Mouse (Mus musculus): ENCODE measurements around the gene Olfr1201. TPM values are rescaled to one million over a fixed set of nuclear protein-coding genes. Genes with fewer than 3 reads are reported as not detected.

Gene Olfr1201
- polyA plus RNA-seq (2015; fragmentation: Nextera tagmentation; extraction: Ambion mirVana): not detected in 2 replicates

- H3K4me2 ChIP-seq: no peak within 1 kb of the TSS
- H3K27me3 ChIP-seq: no peaks in the 10 kb centered on the region
- no peaks in the 10 kb centered on the region for H3K9me3 ChIP-seq
- no peak for ATAC-seq (ENCODE audit: insufficient number of reproducible peaks, low FRiP score, low TSS enrichment, low read depth)
- H3K4me3 ChIP-seq: no peak within 1 kb of the TSS
- H3K9ac ChIP-seq: no peak within 1 kb of the TSS
- no peak within 1 kb of the TSS for H3K27ac ChIP-seq
- no peaks in the 10 kb centered on the region for H3K4me1 ChIP-seq
- H3K36me3 ChIP-seq: no peaks in the 10 kb centered on the region
- 81% methylated on average over 6 of the region's 6 CpGs for WGBS
Observed at GRCm38 (mm10) chr2:88792736-88793135, at the start of gene Olfr1201. Gene Olfr1201, plus strand, starts transcription at chr2:88793036.

GRCm38 (mm10) chr2:88743379-88743778, 49.5 kb upstream of the Olfr1201 start:
- H3K27me3 ChIP-seq: no peaks in the 10 kb centered on the region
- H3K9ac ChIP-seq: no peak overlapping the region
- H3K27ac ChIP-seq: no peak overlapping the region
- WGBS: 87% methylated on average over 3 of the region's 3 CpGs
- no peak overlapping the region for H3K4me2 ChIP-seq
- H3K4me1 ChIP-seq: no peaks in the 10 kb centered on the region
- H3K36me3 ChIP-seq: no peaks in the 10 kb centered on the region
- ATAC-seq (ENCODE audit: insufficient number of reproducible peaks, low FRiP score, low TSS enrichment, low read depth): no peak
- no peaks in the 10 kb centered on the region for H3K9me3 ChIP-seq
- no peak overlapping the region for H3K4me3 ChIP-seq

GRCm38 (mm10) chr2:88751270-88751669, 41.6 kb upstream of the Olfr1201 start, which contains the start of gene Olfr1198:
Gene Olfr1198, minus strand, starts transcription at chr2:88751370.
- H3K36me3 ChIP-seq: no peaks in the 10 kb centered on the region
- no peak within 1 kb of the TSS for H3K4me3 ChIP-seq
- 86% methylated on average over 2 of the region's 2 CpGs for WGBS
- H3K27ac ChIP-seq: no peak within 1 kb of the TSS
- H3K4me2 ChIP-seq: no peak within 1 kb of the TSS
- H3K4me1 ChIP-seq: no peaks in the 10 kb centered on the region
- no peak for ATAC-seq (ENCODE audit: insufficient number of reproducible peaks, low FRiP score, low TSS enrichment, low read depth)
- no peak within 1 kb of the TSS for H3K9ac ChIP-seq
- H3K9me3 ChIP-seq: no peaks in the 10 kb centered on the region
- no peaks in the 10 kb centered on the region for H3K27me3 ChIP-seq

GRCm38 (mm10) chr2:88760369-88760768, 32.5 kb upstream of the Olfr1201 start, which contains the start of gene Olfr1199:
Gene Olfr1199, minus strand, starts transcription at chr2:88760469.
- no peak for ATAC-seq (ENCODE audit: insufficient number of reproducible peaks, low FRiP score, low TSS enrichment, low read depth)
- WGBS: 81% methylated on average over 2 of the region's 2 CpGs
- H3K27ac ChIP-seq: no peak within 1 kb of the TSS
- no peak within 1 kb of the TSS for H3K4me3 ChIP-seq
- H3K4me2 ChIP-seq: no peak within 1 kb of the TSS
- no peaks in the 10 kb centered on the region for H3K27me3 ChIP-seq
- no peaks in the 10 kb centered on the region for H3K4me1 ChIP-seq
- no peaks in the 10 kb centered on the region for H3K36me3 ChIP-seq
- no peaks in the 10 kb centered on the region for H3K9me3 ChIP-seq
- no peak within 1 kb of the TSS for H3K9ac ChIP-seq

GRCm38 (mm10) chr2:88770388-88770787, 22.4 kb upstream of the Olfr1201 start, which contains the start of gene Olfr1200:
Gene Olfr1200, minus strand, starts transcription at chr2:88770488.
- ATAC-seq (ENCODE audit: insufficient number of reproducible peaks, low FRiP score, low TSS enrichment, low read depth): no peak
- 78% methylated on average over 2 of the region's 2 CpGs for WGBS

GRCm38 (mm10) chr2:88814196-88814595, 21.4 kb downstream of the Olfr1201 start, which contains the start of gene Olfr1202:
Gene Olfr1202, plus strand, starts transcription at chr2:88814496.
- Histone ChIP-seq H3K27ac (no peak within 1 kb of the TSS), H3K4me1 (no peaks in the 10 kb centered on the region)
- no peak for ATAC-seq (ENCODE audit: insufficient number of reproducible peaks, low FRiP score, low TSS enrichment, low read depth)

More at GRCm38 (mm10) chr2:88770388-88770787, 22.4 kb upstream of the Olfr1201 start, which contains the start of gene Olfr1200:
- no peak within 1 kb of the TSS for H3K4me2 ChIP-seq
- H3K4me3 ChIP-seq: no peak within 1 kb of the TSS
- H3K9ac ChIP-seq: no peak within 1 kb of the TSS
- H3K4me1 ChIP-seq: no peaks in the 10 kb centered on the region
- no peaks in the 10 kb centered on the region for H3K36me3 ChIP-seq
- no peaks in the 10 kb centered on the region for H3K27me3 ChIP-seq
- no peak within 1 kb of the TSS for H3K27ac ChIP-seq
- no peaks in the 10 kb centered on the region for H3K9me3 ChIP-seq

GRCm38 (mm10) chr2:88829437-88829836, 36.6 kb downstream of the Olfr1201 start, which contains the start of gene Olfr1205:
Gene Olfr1205, plus strand, starts transcription at chr2:88829737.
- Histone ChIP-seq H3K9ac (no peak within 1 kb of the TSS), H3K27ac (no peak within 1 kb of the TSS), H3K27me3 (no peaks in the 10 kb centered on the region), H3K4me3 (no peak within 1 kb of the TSS), H3K9me3 (no peaks in the 10 kb centered on the region), H3K4me1 (no peaks in the 10 kb centered on the region), H3K4me2 (no peak within 1 kb of the TSS), H3K36me3 (no peaks in the 10 kb centered on the region)
- WGBS: 93% methylated on average over 2 of the region's 2 CpGs
- ATAC-seq (ENCODE audit: insufficient number of reproducible peaks, low FRiP score, low TSS enrichment, low read depth): no peak

More at GRCm38 (mm10) chr2:88814196-88814595, 21.4 kb downstream of the Olfr1201 start, which contains the start of gene Olfr1202:
- Histone ChIP-seq H3K36me3 (no peaks in the 10 kb centered on the region), H3K27me3 (no peaks in the 10 kb centered on the region), H3K9ac (no peak within 1 kb of the TSS), H3K4me2 (no peak within 1 kb of the TSS), H3K4me3 (no peak within 1 kb of the TSS), H3K9me3 (no peaks in the 10 kb centered on the region)
- 83% methylated on average over 1 of the region's 1 CpGs for WGBS

GRCm38 (mm10) chr2:88838477-88838876, 45.6 kb downstream of the Olfr1201 start:
- WGBS: 83% methylated on average over 2 of the region's 2 CpGs
- Histone ChIP-seq H3K4me3 (no peak overlapping the region), H3K36me3 (no peaks in the 10 kb centered on the region), H3K4me1 (no peaks in the 10 kb centered on the region), H3K27ac (no peak overlapping the region), H3K9me3 (no peaks in the 10 kb centered on the region), H3K4me2 (no peak overlapping the region), H3K9ac (no peak overlapping the region), H3K27me3 (no peaks in the 10 kb centered on the region)
- no peak for ATAC-seq (ENCODE audit: insufficient number of reproducible peaks, low FRiP score, low TSS enrichment, low read depth)

Other genes starting within 250 kb of the Olfr1201 start
- not detected in 2 replicates for gene Olfr1188, start 236.1 kb upstream of the Olfr1201 start, polyA plus RNA-seq (2015; fragmentation: Nextera tagmentation; extraction: Ambion mirVana)
- not detected in 2 replicates for gene Olfr1189, start 206.6 kb upstream of the Olfr1201 start, polyA plus RNA-seq (2015; fragmentation: Nextera tagmentation; extraction: Ambion mirVana)
- not detected in 2 replicates for gene Olfr1191-ps1, start 152.5 kb upstream of the Olfr1201 start, polyA plus RNA-seq (2015; fragmentation: Nextera tagmentation; extraction: Ambion mirVana)
- gene Olfr1192-ps1, start 144.5 kb upstream of the Olfr1201 start, polyA plus RNA-seq (2015; fragmentation: Nextera tagmentation; extraction: Ambion mirVana): not detected in 2 replicates
- gene Olfr1193, start 117.4 kb upstream of the Olfr1201 start, polyA plus RNA-seq (2015; fragmentation: Nextera tagmentation; extraction: Ambion mirVana): not detected in 2 replicates
- gene Olfr1195, start 103.8 kb upstream of the Olfr1201 start, polyA plus RNA-seq (2015; fragmentation: Nextera tagmentation; extraction: Ambion mirVana): not detected in 2 replicates
- gene Olfr1196, start 88.4 kb upstream of the Olfr1201 start, polyA plus RNA-seq (2015; fragmentation: Nextera tagmentation; extraction: Ambion mirVana): not detected in 2 replicates
- not detected in 2 replicates for gene Olfr1197, start 60.7 kb upstream of the Olfr1201 start, polyA plus RNA-seq (2015; fragmentation: Nextera tagmentation; extraction: Ambion mirVana)
- gene Olfr1198, start 41.7 kb upstream of the Olfr1201 start, polyA plus RNA-seq (2015; fragmentation: Nextera tagmentation; extraction: Ambion mirVana): not detected in 2 replicates
- gene Olfr1199, start 32.6 kb upstream of the Olfr1201 start, polyA plus RNA-seq (2015; fragmentation: Nextera tagmentation; extraction: Ambion mirVana): not detected in 2 replicates
- gene Olfr1200, start 22.5 kb upstream of the Olfr1201 start, polyA plus RNA-seq (2015; fragmentation: Nextera tagmentation; extraction: Ambion mirVana): not detected in 2 replicates
- gene Olfr1202, start 21.5 kb downstream of the Olfr1201 start, polyA plus RNA-seq (2015; fragmentation: Nextera tagmentation; extraction: Ambion mirVana): not detected in 2 replicates
- gene Olfr1205, start 36.7 kb downstream of the Olfr1201 start, polyA plus RNA-seq (2015; fragmentation: Nextera tagmentation; extraction: Ambion mirVana): not detected in 2 replicates
- not detected in 2 replicates for gene Olfr1204, start 56.3 kb downstream of the Olfr1201 start, polyA plus RNA-seq (2015; fragmentation: Nextera tagmentation; extraction: Ambion mirVana)
- gene Olfr1206, start 70.2 kb downstream of the Olfr1201 start, polyA plus RNA-seq (2015; fragmentation: Nextera tagmentation; extraction: Ambion mirVana): not detected in 2 replicates
- gene Olfr1208, start 109.3 kb downstream of the Olfr1201 start, polyA plus RNA-seq (2015; fragmentation: Nextera tagmentation; extraction: Ambion mirVana): not detected in 2 replicates
- gene Olfr1209, start 122.1 kb downstream of the Olfr1201 start, polyA plus RNA-seq (2015; fragmentation: Nextera tagmentation; extraction: Ambion mirVana): not detected in 2 replicates
- not detected in 2 replicates for gene Olfr1211, start 145.1 kb downstream of the Olfr1201 start, polyA plus RNA-seq (2015; fragmentation: Nextera tagmentation; extraction: Ambion mirVana)
- not detected in 2 replicates for gene Olfr1212, start 160.9 kb downstream of the Olfr1201 start, polyA plus RNA-seq (2015; fragmentation: Nextera tagmentation; extraction: Ambion mirVana)
- gene Gm13762, start 187.2 kb downstream of the Olfr1201 start, polyA plus RNA-seq (2015; fragmentation: Nextera tagmentation; extraction: Ambion mirVana): not detected in 2 replicates
- not detected in 2 replicates for gene Olfr1214, start 199.6 kb downstream of the Olfr1201 start, polyA plus RNA-seq (2015; fragmentation: Nextera tagmentation; extraction: Ambion mirVana)
- gene Olfr1215, start 213.9 kb downstream of the Olfr1201 start, polyA plus RNA-seq (2015; fragmentation: Nextera tagmentation; extraction: Ambion mirVana): not detected in 2 replicates
- gene Olfr1216, start 225.3 kb downstream of the Olfr1201 start, polyA plus RNA-seq (2015; fragmentation: Nextera tagmentation; extraction: Ambion mirVana): not detected in 2 replicates
- not detected in 2 replicates for gene Olfr1217, start 239.0 kb downstream of the Olfr1201 start, polyA plus RNA-seq (2015; fragmentation: Nextera tagmentation; extraction: Ambion mirVana)